ENCODE assay signal across 11 mouse cellular contexts in genomic region chr2:110528191-110528590, GRCm38 (mm10).
DNase-seq lines count a peak whose midpoint lies in the region; ATAC-seq and TF ChIP-seq lines count a peak whose summit lies in the region.
"Had no signal": no experiment of that assay in that cellular context is flagged by ENCODE, and none has a peak within 500 bp of the region (broad histone marks: within the 10 kb centered on the region; RNA-seq: fewer than 3 reads in every experiment).

No protein-coding gene starts in this region.

- no peaks in the 10 kb centered on the region for H3K4me1 ChIP-seq in kidney, postnatal 0 days (replicated peaks; ENCODE audit: insufficient read depth, low read length)
- no peaks in the 10 kb centered on the region for H3K4me1 ChIP-seq in embryonic facial prominence, embryonic 11.5 days (ENCODE audit: control insufficient read depth, insufficient read depth, low read length)
- H3K4me1 ChIP-seq in limb, embryonic 11.5 days (ENCODE audit: control insufficient read depth, insufficient read depth, low read length), result no peaks in the 10 kb centered on the region

- WGBS in kidney, postnatal 0 days, result 26% methylated on average over 3 of the region's 3 CpGs
- WGBS in embryonic facial prominence, embryonic 11.5 days, result 27% methylated on average over 3 of the region's 3 CpGs
- 34% methylated on average over 3 of the region's 3 CpGs for WGBS in limb, embryonic 11.5 days

- H3K36me3 ChIP-seq in kidney, postnatal 0 days (ENCODE audit: insufficient read depth, low read length), result no peaks in the 10 kb centered on the region
- no peaks in the 10 kb centered on the region for H3K36me3 ChIP-seq in embryonic facial prominence, embryonic 11.5 days (replicated peaks; ENCODE audit: control insufficient read depth, insufficient read depth, low read depth, low read length)
- H3K36me3 ChIP-seq in limb, embryonic 11.5 days (ENCODE audit: control insufficient read depth, insufficient read depth, low read length), result no peaks in the 10 kb centered on the region

- no peak overlapping the region for H3K27ac ChIP-seq in kidney, postnatal 0 days
- no peak overlapping the region for H3K27ac ChIP-seq in embryonic facial prominence, embryonic 11.5 days (replicated peaks; ENCODE audit: low read depth, low read length)
- no peak overlapping the region for H3K27ac ChIP-seq in limb, embryonic 11.5 days (replicated peaks; ENCODE audit: low read depth, low read length)

- TF ChIP-seq CTCF in kidney, postnatal 0 days (IDR thresholded peaks at IDR 0.05; ENCODE audit: low read depth), result no peak

- no peak overlapping the region for H3K4me3 ChIP-seq in kidney, postnatal 0 days (replicated peaks; ENCODE audit: low read depth, low read length)
- H3K4me3 ChIP-seq in embryonic facial prominence, embryonic 11.5 days (ENCODE audit: low read depth, low read length), result no peak overlapping the region
- H3K4me3 ChIP-seq in limb, embryonic 11.5 days (ENCODE audit: low read depth, low read length), result no peak overlapping the region

- DNase-seq in kidney, postnatal 0 days (ENCODE audit: low spot score), result peak; percentile 52
- no peak for DNase-seq in kidney, postnatal 36 days
- DNase-seq in embryo, embryonic 10.5 days (ENCODE audit: low spot score), result peak; percentile 55
- DNase-seq in embryonic facial prominence, embryonic 11.5 days (ENCODE audit: low spot score), result peak; percentile 80
- peak; percentile 52 for DNase-seq in limb, embryonic 11.5 days (ENCODE audit: low spot score)
- no peak for DNase-seq in layer of hippocampus, adult 18-20 months (ENCODE audit: low spot score in 2 of 2)
- DNase-seq in urinary bladder, postnatal 10 days (ENCODE audit: low spot score), result no peak
- DNase-seq: adrenal gland, postnatal 25 days; cerebellum, postnatal 14 days; heart, postnatal 14 days; layer of hippocampus, adult 9-11 months had no signal

- no peak overlapping the region for H3K4me2 ChIP-seq in kidney, postnatal 0 days (ENCODE audit: low read length)
- H3K4me2 ChIP-seq in embryonic facial prominence, embryonic 11.5 days (ENCODE audit: low read depth, low read length), result no peak overlapping the region
- H3K4me2 ChIP-seq in limb, embryonic 11.5 days (ENCODE audit: low read depth, severe bottlenecking), result no peak overlapping the region

- no peaks in the 10 kb centered on the region for H3K27me3 ChIP-seq in kidney, postnatal 0 days (ENCODE audit: insufficient read depth, low read length)
- H3K27me3 ChIP-seq in embryonic facial prominence, embryonic 11.5 days (ENCODE audit: control insufficient read depth, insufficient read depth, low read length), result no peaks in the 10 kb centered on the region
- no peaks in the 10 kb centered on the region for H3K27me3 ChIP-seq in limb, embryonic 11.5 days (ENCODE audit: control insufficient read depth, insufficient read depth, low read length)

- no peaks in the 10 kb centered on the region for H3K9me3 ChIP-seq in kidney, postnatal 0 days (replicated peaks; ENCODE audit: low read length)
- no peaks in the 10 kb centered on the region for H3K9me3 ChIP-seq in embryonic facial prominence, embryonic 11.5 days (replicated peaks; ENCODE audit: control insufficient read depth, low read length)
- no peaks in the 10 kb centered on the region for H3K9me3 ChIP-seq in limb, embryonic 11.5 days (ENCODE audit: control insufficient read depth, low read length)

- H3K9ac ChIP-seq in kidney, postnatal 0 days (ENCODE audit: low read depth, low read length), result no peak overlapping the region
- no peak overlapping the region for H3K9ac ChIP-seq in embryonic facial prominence, embryonic 11.5 days (replicated peaks; ENCODE audit: low read length)
- H3K9ac ChIP-seq in limb, embryonic 11.5 days (ENCODE audit: low read length), result no peak overlapping the region

- no peak for ATAC-seq in kidney, postnatal 0 days (replicated peaks; ENCODE audit: low FRiP score, low read depth)
- ATAC-seq in embryonic facial prominence, embryonic 11.5 days (replicated peaks; ENCODE audit: insufficient number of reproducible peaks, low FRiP score, low TSS enrichment, low read depth), result 0 out of 2 replicates have a peak, but pooled peaks have one; percentile 62
- ATAC-seq in limb, embryonic 11.5 days (ENCODE audit: insufficient number of reproducible peaks, low FRiP score, low TSS enrichment, low read depth), result no peak; the same call in 1 of the 2 replicates

Comparison
In these comparisons a context has a peak if more than half of its experiments do, and no peak if none do; other contexts are left out.
1. DNase-seq: peak in kidney, postnatal 0 days (single experiment), embryo, embryonic 10.5 days (single experiment), embryonic facial prominence, embryonic 11.5 days (single experiment) and limb, embryonic 11.5 days (single experiment); none in kidney, postnatal 36 days (0 of 2), layer of hippocampus, adult 18-20 months (0 of 2) and urinary bladder, postnatal 10 days (single experiment).